Mouse (Mus musculus) monocyte, adult 5-6 weeks (primary cell): Measurements from ENCODE around the gene Arl4d. TPM values are rescaled to one million over a fixed set of nuclear protein-coding genes. Genes with fewer than 3 reads are reported as not detected.

Experiments used
- ATAC-seq: fragments of 153-309, 156-312 bp; replicated peaks from 2 replicates; pipeline ENCODE4 v1.8.0; 2017; ENCODE audit warnings: mild to moderate bottlenecking; ENCODE audit not compliant: low TSS enrichment, insufficient number of reproducible peaks, severe bottlenecking, poor library complexity, low FRiP score
- total RNA-seq: library from RNA; stranded (forward); fragments of 200-1000, 200-491, 200-594 nt; gene quantifications from 3 replicates; pipeline ENCODE4 v1.2.3, GENCODE M21; 2017

The Arl4d gene
- total RNA-seq, 1 experiment from 2014 or later = 27.2 TPM

- no peak for ATAC-seq
These were observed 5.0 kb downstream of the Arl4d start for GRCm38 (mm10) chr11:101670334-101670733.

DNA sequence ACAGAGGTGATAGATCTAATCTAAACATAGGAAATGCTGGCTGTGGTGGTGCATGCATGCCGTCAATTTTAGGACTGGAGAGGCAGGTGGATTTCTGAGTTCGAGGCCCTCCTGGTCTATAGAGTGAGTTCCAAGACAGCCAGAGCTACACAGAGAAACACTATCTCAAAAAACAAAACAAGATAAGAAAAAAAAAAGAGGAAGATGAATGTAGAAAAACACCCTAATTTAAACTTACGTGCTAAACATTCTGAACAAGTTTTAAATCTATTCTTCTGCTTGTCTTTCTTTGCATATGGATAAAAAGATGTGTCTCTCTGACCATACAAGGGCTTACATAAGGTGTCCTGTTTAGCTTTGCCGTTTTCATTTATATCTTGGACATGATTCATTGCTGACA is 5.9 kb downstream of the Arl4d start:
- ATAC-seq = no peak

DNA sequence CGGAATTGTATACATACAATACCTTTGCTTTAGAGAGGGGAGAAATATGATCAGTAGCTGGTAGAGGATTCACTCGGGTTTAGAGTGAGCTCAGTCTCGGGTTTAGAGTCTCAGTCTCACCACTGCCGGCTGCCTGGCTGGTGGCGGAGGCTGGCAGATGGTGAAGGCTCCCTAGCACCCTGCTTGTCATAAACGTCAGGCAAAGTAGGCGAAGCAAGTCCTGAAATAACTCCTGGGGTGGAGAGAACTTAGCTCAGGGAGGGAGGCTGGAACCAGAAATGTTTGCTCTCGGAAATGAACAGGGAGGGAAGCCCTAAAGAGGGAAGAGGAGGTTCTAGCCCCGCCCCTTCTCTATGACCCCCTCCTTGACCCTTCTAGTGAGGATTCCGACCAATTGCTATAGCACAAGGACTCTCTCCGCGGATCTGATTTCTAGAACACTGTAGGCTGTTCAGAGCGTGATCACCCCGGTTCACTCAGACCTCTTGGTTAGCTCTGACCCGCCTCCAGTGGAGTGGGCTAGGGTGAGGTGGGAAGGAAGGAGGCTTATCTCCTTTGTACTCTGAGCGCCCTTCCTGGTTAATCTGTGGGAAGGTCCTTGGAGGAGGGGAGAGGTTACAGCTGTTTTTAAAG is 7.8 kb downstream of the Arl4d start:
- no peak for ATAC-seq

DNA sequence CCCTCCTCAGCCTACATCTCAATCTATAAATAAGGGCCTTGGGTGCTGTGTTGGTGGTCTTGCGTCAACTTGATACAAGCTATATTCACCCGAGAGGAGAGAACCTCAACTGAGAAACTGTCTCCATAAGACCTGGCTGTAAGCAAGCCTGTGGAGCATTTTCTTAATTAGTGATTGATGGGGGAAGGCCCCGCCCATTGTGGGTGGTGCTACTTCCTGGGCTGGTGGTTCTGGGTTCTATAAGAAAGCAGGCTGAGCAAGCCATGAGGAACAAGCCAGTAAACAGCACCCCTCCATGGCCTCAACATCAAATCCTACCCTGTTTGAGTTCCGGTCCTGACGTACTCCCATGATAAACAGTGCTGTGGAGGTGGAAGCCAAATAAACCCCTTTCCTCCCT is 8.8 kb downstream of the Arl4d start:
- ATAC-seq = no peak

DNA sequence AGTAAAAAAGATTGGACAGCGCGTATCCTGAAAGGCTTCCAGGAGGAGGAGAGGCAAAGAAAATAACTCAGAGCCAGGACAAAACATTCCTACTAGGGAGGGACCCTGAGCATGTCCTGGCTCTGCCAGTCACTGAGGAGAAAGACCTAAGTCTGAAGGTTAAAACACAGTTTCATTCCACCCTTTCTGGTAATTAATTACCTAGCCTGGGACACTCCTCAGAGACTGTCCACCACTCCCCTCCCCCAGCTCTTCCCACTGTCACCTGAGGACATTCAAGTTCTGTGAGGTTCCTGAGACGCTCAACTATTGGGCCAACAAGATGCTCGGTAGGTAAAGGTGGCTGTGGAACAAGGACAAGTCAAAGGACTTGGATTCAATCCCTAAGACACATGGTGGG is 10.0 kb downstream of the Arl4d start:
- no peak for ATAC-seq

DNA sequence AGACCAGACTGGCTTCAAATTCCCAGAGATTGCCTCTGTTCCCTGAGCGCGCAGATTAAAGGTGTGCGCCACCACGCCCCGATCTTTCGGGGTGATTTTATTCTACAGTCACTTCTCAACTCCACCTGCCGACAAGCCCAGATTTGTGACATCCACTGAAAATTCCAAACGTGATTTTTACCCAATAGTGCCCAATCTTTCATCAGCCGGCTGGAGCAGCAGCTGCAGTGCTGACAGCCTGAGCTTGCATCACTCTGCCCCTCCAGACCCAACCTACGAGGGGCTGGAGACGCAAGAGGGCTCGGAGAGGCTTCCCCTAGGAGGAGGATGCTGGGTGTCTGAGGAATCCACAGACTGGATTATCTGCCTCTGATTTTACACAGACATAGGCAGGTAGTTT is 12.3 kb downstream of the Arl4d start:
- no peak for ATAC-seq

GRCm38 (mm10) chr11:101678770-101679169 is 13.4 kb downstream of the Arl4d start:
- ATAC-seq = no peak

DNA sequence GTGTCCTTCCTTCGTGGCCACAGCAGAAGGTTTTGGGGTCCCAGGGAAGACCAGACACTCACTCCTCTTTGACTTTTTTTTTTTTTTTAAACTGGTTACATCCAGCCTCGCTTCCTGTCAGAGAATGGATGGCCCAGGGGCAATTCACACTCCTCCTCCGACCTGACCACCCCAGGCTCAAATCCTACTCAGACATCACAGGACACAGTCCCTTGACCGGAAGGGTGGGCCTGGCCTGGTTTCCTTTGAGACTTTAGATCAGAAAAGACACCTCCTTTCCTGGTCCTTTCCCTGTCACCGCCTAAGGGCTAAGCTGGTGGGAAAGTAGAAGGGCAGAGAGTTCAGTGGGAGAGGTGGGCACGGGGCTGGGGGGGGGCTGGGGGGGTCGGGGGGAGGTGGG is 14.6 kb downstream of the Arl4d start:
- ATAC-seq = no peak

GRCm38 (mm10) chr11:101680634-101681325 is 15.4 kb downstream of the Arl4d start:
- no peak for ATAC-seq

DNA sequence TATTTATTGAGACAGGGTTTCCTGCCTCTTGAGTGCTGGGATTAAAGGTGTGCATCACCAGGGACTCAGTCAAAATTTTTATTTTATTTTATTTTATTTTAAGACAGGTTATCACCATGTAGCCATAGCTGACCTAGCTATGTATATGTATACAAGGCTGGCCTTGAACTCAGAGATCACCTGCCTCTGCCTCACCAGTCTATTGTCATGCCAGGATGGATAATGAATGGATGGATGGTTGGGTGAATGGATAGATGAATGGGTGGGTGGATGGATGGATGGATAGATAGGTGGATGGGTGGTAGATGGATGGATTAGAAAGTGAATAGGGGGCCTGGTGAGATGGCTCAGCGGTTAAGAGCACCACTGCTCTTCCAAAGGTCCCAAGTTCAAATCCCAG is 16.6 kb downstream of the Arl4d start:
- no peak for ATAC-seq

DNA sequence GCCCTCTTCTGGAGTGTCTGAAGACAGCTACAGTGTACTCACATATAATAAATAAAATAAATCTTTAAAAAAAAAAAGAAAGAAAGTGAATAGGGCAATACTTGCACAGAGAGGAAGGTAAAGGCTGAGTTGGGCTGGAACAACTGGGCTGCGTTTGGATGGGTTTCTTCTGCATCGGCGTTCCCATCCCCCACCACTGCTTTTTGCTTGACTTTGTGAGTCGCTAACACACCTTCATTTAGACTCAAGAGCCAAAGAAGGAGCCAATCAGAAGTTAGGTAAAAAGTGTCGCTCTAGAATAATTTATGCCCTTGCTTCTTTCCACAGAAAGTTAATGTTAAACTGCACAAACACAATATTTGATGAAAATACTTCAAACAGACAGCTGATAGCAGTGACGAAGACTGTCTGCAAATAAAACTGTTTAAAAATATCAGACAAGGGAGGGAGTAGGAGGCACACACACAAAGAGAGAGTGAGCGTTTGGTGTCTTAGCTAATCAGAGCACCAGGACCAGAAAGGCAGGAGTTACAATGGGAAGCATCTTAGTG is 17.1 kb downstream of the Arl4d start:
- ATAC-seq = no peak

GRCm38 (mm10) chr11:101687351-101688301 is 22.3 kb downstream of the Arl4d start:
- no peak for ATAC-seq

- no peak for ATAC-seq
These were observed 24.4 kb downstream of the Arl4d start for GRCm38 (mm10) chr11:101689701-101690113.

DNA sequence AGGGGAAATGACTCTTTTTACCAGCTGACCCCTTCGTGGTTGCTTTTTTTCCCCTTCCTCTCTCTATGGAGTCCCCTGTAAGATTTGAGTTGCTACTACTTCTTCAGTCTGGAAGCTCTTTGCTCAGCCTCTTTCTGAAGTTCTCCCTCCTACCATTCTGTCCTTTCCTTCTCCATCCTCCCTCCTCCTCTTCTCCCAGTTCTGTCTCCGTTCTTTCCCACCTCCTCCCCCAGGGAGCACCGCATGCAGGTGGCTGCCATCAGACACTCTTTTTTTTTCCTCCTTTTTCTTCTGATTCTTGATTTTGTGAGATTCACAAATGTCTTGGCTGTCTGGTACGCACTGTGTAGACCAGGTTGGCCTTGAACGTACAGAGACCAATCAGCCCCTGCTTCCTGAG is 25.0 kb downstream of the Arl4d start:
- ATAC-seq = no peak

- no peak for ATAC-seq
These were observed 30.7 kb downstream of the Arl4d start for GRCm38 (mm10) chr11:101695906-101696661.

DNA sequence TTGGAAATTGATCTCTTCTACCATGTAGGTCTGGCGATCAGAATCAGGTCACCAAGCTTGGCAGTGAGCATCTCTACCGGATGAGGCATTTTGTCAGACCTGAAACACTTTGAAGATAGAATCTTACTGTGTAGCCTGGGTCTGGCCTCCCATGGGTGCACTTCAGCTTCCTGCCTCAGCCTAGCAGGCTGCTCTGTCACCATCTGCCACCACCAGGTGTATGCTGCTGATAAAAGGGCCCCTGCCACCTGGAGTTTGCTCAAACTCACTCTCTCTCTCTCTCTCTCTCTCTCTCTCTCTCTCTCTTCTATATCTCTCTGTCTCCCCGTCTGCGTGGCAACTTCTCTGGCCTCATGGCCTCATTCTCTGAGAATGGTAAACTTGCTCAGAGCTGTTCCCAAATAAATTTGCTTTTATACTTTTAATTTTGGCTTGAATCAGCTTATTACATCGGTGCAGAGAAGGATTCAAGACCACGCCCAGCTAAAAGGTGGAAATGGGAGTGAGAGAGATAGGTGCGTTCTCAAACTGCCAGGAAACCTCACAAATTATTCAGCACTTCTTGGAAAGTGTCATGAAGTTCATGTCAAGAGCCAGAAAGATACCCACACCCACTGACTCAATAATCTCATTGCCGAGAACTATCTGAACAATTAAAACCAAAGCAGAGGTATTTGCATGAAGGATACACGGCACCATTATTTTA is 32.0 kb downstream of the Arl4d start:
- ATAC-seq = no peak

DNA sequence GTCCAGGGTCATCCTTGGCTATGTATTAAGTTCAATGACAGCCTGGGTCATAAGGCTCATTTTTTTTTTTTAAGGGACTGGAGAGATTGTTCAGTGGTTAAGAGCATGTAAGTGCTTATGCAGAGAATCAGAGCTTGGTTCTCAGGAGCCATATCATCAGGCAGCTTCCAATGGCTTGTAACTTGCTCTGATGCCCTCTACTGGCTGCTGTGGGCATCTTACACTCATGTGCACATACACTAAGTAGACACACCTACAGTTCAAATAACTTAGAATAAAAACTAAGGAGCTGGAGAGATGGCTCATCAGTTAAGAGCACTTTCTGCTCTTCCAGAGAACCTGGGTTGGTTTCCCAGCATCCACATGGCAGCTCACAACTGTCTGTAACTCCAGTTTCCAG is 32.8 kb downstream of the Arl4d start:
- no peak for ATAC-seq

DNA sequence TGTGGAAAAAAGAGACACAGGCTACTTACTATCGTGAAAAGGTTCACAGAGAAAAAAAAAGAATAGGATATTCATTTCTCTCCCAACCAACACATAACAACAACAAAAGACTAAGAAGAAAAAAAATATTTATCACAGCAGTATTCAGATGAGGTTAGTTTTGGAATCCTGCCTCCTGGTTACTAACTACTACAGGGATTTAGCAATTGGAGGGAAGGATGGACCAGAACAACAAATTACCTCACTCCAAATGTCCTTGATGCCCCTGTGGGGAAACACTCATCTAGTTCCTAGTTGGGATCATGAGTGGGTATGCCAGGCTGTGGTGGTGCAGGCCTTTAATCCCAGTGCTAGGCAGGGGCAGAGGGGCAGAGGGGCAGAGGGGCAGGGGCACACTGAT is 34.2 kb downstream of the Arl4d start:
- no peak for ATAC-seq
